Mouse (Mus musculus) small intestine, adult 2 months (tissue): ENCODE measurements around the gene Glb1l.

Experiments
- CTCF ChIP-seq: fragments of 200-500 bp; IDR thresholded peaks from 2 replicates; pipeline ENCODE4 v1.5.1; 2012; ENCODE audit warnings: low read depth, mild to moderate bottlenecking, control low read depth, inconsistent platforms, low read length, moderate library complexity, mixed read lengths; ENCODE audit not compliant: insufficient replicate concordance, insufficient read length; ENCODE audit errors: extremely low read depth
- POLR2A ChIP-seq: fragments of 200-500 bp; IDR thresholded peaks from 2 replicates; pipeline ENCODE4 v1.6.1; 2012; ENCODE audit warnings: low read depth, mild to moderate bottlenecking, control low read depth, inconsistent platforms, low read length, moderate library complexity

DNA sequence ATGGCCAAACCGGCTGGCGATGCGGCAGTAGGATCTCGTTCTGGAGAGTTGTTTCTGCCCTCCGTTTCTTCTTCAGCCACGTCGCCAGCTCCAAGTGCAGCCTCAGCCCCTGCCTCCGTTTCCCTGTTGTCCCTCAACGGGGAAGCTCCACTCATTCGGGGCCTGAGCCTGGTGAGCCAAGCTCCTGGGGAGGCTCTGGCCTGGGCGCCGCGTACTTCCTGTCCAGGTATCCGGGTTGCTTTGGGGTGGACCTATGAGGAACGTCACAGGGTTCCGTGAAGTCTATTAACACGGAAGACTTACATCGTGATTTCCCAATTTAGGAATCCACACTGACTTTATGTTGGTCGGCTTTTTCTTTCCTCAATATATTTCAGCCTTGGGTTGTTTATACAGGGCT lies 18.2 kb downstream of the Glb1l start:
- TF ChIP-seq CTCF (no peak), POLR2A (no peak; the same call in 1 of the 2 replicates)
